ENCODE assay signal across 8 mouse cellular contexts in genomic region chr4:132676771-132677539, GRCm38 (mm10). TPM values are rescaled to one million over a fixed set of nuclear protein-coding genes. Genes with fewer than 3 reads are reported as not detected.
DNase-seq lines count a peak whose midpoint lies in the region; ATAC-seq lines count a peak whose summit lies in the region.

No protein-coding gene starts in this region.

- ATAC-seq in neutrophil, adult 5-6 weeks (ENCODE audit: extremely low read depth, insufficient number of reproducible peaks, low FRiP score, poor library complexity, severe bottlenecking), result 0 out of 2 replicates have a peak, but pooled peaks have one; percentile 46

- peak; percentile 16 to 33 for DNase-seq in cerebellum, postnatal 10 days
- no peak for DNase-seq in cerebellum, postnatal 4 days (ENCODE audit: low spot score in 2 of 2)
- DNase-seq in ovary, postnatal 14 days (ENCODE audit: low spot score), result peak; percentile 8
- no peak for DNase-seq in ovary, postnatal 10 days (ENCODE audit: low spot score)
- DNase-seq in c-Kit-positive CD71-negative TER-119-negative erythroid progenitor cells, embryonic 14.5 days (ENCODE audit: low read depth), result peak; percentile 29
- peak; percentile 27 to 38 for DNase-seq in kidney, postnatal 4 days
- DNase-seq in urinary bladder, postnatal 25 days (ENCODE audit: low spot score), result no peak

RNA-seq across cellular contexts. Expression of gene Eya3, which starts 38.2 kb away (rescaled TPM):
- 23.4 and 27.0 TPM in 2 replicates for total RNA-seq in neutrophil, adult 5-6 weeks (2017)

RNA-seq across cellular contexts. Expression of gene Xkr8, which starts 55.4 kb away (rescaled TPM):
- 2.8 and 3.1 TPM in 2 replicates for total RNA-seq in neutrophil, adult 5-6 weeks (2017)

Comparison
In these comparisons a context has a peak if more than half of its experiments do, and no peak if none do; other contexts are left out.
1. DNase-seq: peak in cerebellum, postnatal 10 days (2 of 2), ovary, postnatal 14 days (single experiment), c-Kit-positive CD71-negative TER-119-negative erythroid progenitor cells, embryonic 14.5 days (single experiment) and kidney, postnatal 4 days (2 of 2); none in cerebellum, postnatal 4 days (0 of 2), ovary, postnatal 10 days (single experiment) and urinary bladder, postnatal 25 days (single experiment).